Mouse (Mus musculus) liver, embryonic 15.5 days (tissue): ENCODE data around the gene S1pr3. TPM values are rescaled to one million over a fixed set of nuclear protein-coding genes. Genes with fewer than 3 reads are reported as not detected.

Experiments
- ATAC-seq: fragments of 200-750 bp; cut with Nextera tagmentation; 2 replicates; pipeline ENCODE4 v1.8.0; 2017; ENCODE audit warnings: moderate number of reproducible peaks, mild to moderate bottlenecking, moderate library complexity; ENCODE audit not compliant: insufficient read depth
- H3K27ac ChIP-seq: fragments of 300-500 bp; sonication (generic); replicated peaks from 2 replicates; pipeline ENCODE4 v1.5.1; 2015; ENCODE audit warnings: mild to moderate bottlenecking, inconsistent platforms
- H3K27me3 ChIP-seq: fragments of 300-500 bp; sonication (generic); 2 replicates; pipeline ENCODE4 v1.6.1; 2015; ENCODE audit warnings: mild to moderate bottlenecking, inconsistent platforms
- H3K36me3 ChIP-seq: fragments of 300-500 bp; sonication (generic); replicated peaks from 2 replicates; pipeline ENCODE4 v1.6.1; 2015; ENCODE audit warnings: moderate library complexity, mild to moderate bottlenecking, inconsistent platforms
- H3K4me1 ChIP-seq: fragments of 300-500 bp; sonication (generic); replicated peaks from 2 replicates; pipeline ENCODE4 v1.6.1; 2015; ENCODE audit warnings: inconsistent platforms
- H3K4me2 ChIP-seq: fragments of 300-500 bp; sonication (generic); 2 replicates; pipeline ENCODE4 v1.6.1; 2015; ENCODE audit warnings: moderate library complexity, mild to moderate bottlenecking, inconsistent platforms
- H3K4me3 ChIP-seq: fragments of 300-500 bp; sonication (generic); replicated peaks from 2 replicates; pipeline ENCODE4 v1.5.1; 2015; ENCODE audit warnings: mild to moderate bottlenecking, inconsistent platforms
- H3K9ac ChIP-seq: fragments of 300-500 bp; sonication (generic); 2 replicates; pipeline ENCODE4 v1.6.1; 2015; ENCODE audit warnings: moderate library complexity, mild to moderate bottlenecking, inconsistent platforms
- H3K9me3 ChIP-seq: fragments of 300-500 bp; sonication (generic); replicated peaks from 2 replicates; pipeline ENCODE4 v1.6.1; 2016; ENCODE audit warnings: inconsistent platforms
- WGBS: fragments of 180-500 bp; shearing (Covaris S2); methylation state at CpG from one replicate; pipeline ENCODE4 v1.1.7; 2015; ENCODE audit warnings: mixed read lengths; ENCODE audit not compliant: insufficient replicate concordance; 5-methylcytosine and 5-hydroxymethylcytosine counted together
- polyA plus RNA-seq: library from polyadenylated mRNA; unstranded; fragments of >200 nt; fragmentation: Nextera tagmentation; extraction: Ambion mirVana; gene quantifications from 2 replicates; pipeline ENCODE4 v1.2.1, GENCODE M21; 2015

The S1pr3 gene
- 1.5 and 1.7 TPM in 2 replicates for polyA plus RNA-seq

DNA sequence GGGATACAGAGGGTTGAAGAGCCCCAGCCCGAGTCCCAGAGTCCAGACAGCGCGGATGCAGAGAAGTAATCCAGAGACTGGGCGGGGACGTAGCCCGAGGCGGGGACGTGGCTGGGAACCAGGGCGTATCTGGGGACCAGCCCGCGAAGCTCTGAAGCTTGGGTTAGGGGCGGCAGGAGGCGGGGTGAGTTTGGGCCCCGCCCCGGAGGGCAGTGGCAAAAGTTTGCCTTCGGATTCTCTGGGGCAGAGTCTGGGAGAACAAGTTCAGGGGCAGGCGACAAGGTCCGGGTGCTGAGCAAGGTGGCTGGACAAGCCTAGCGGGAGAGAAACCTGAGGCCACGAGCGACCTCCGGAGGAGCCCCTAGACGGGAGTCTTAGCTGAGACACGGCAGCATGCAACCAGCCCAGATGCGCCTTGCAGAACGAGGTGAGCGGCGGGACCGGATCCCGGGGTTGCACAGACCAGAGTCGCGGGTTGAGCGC is at the start of gene S1pr3:
Gene S1pr3, plus strand, starts transcription at position 121 of the 483 bp plus-strand sequence.
- H3K9ac ChIP-seq = no peak within 1 kb of the TSS
- no peak for ATAC-seq
- H3K4me1 ChIP-seq = no peaks in the 10 kb centered on the region
- H3K4me2 ChIP-seq = peak within 1 kb of the TSS; percentile 53
- H3K36me3 ChIP-seq = no peaks in the 10 kb centered on the region
- H3K9me3 ChIP-seq = no peaks in the 10 kb centered on the region
- H3K27ac ChIP-seq = no peak within 1 kb of the TSS
- H3K27me3 ChIP-seq = peaks cover 49% of the 10 kb centered on the region
- peak within 1 kb of the TSS; percentile 27 for H3K4me3 ChIP-seq
- WGBS = under 1% methylated on average over 33 of the region's 33 CpGs

- no peak for ATAC-seq
- 39% methylated on average over 8 of the region's 8 CpGs for WGBS
- no peak overlapping the region for H3K4me3 ChIP-seq
- H3K9ac ChIP-seq = no peak overlapping the region
- no peaks in the 10 kb centered on the region for H3K27me3 ChIP-seq
- H3K9me3 ChIP-seq = no peaks in the 10 kb centered on the region
- no peaks in the 10 kb centered on the region for H3K4me1 ChIP-seq
- no peak overlapping the region for H3K4me2 ChIP-seq
- H3K27ac ChIP-seq = no peak overlapping the region
- no peaks in the 10 kb centered on the region for H3K36me3 ChIP-seq
Measured at GRCm38 (mm10) chr13:51360441-51360962, 47.9 kb upstream of the S1pr3 start.

GRCm38 (mm10) chr13:51363390-51363789 is 45.0 kb upstream of the S1pr3 start:
- H3K9me3 ChIP-seq = no peaks in the 10 kb centered on the region
- H3K27me3 ChIP-seq = no peaks in the 10 kb centered on the region
- no peaks in the 10 kb centered on the region for H3K36me3 ChIP-seq
- H3K4me2 ChIP-seq = no peak overlapping the region
- H3K27ac ChIP-seq = no peak overlapping the region
- WGBS = 74% methylated on average over 7 of the region's 7 CpGs
- no peak overlapping the region for H3K9ac ChIP-seq
- H3K4me1 ChIP-seq = no peaks in the 10 kb centered on the region
- no peak for ATAC-seq
- no peak overlapping the region for H3K4me3 ChIP-seq

DNA sequence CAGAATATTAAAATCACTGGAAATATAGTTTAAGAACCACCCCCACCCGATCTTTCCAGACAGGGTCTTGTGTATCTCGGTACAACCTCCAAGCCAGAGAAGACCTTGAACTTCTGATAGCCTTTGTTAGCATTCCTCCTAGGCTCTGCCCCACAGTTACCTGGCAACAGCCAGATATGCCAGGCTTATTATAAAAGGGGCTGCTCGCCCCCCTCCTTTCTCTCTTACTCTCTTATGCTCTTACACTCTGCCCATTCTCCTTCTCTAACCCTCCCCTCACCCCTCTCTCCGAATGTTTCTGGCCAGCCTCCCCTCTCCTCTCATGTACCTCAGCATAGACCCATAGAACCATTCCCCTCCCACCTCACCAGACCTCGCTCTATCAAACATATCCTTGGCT is 44.5 kb upstream of the S1pr3 start:
- no peak for ATAC-seq
- H3K9me3 ChIP-seq = no peaks in the 10 kb centered on the region
- H3K4me2 ChIP-seq = no peak overlapping the region
- H3K27me3 ChIP-seq = no peaks in the 10 kb centered on the region
- no peak overlapping the region for H3K4me3 ChIP-seq
- WGBS = 55% methylated on average over 5 of the region's 5 CpGs
- no peak overlapping the region for H3K27ac ChIP-seq
- H3K9ac ChIP-seq = no peak overlapping the region
- no peaks in the 10 kb centered on the region for H3K36me3 ChIP-seq
- H3K4me1 ChIP-seq = no peaks in the 10 kb centered on the region

GRCm38 (mm10) chr13:51365191-51365590 is 43.2 kb upstream of the S1pr3 start:
- Histone ChIP-seq H3K4me3 (no peak overlapping the region), H3K27me3 (no peaks in the 10 kb centered on the region), H3K9me3 (no peaks in the 10 kb centered on the region), H3K4me2 (no peak overlapping the region), H3K4me1 (no peaks in the 10 kb centered on the region), H3K27ac (no peak overlapping the region), H3K36me3 (no peaks in the 10 kb centered on the region), H3K9ac (no peak overlapping the region)
- no peak for ATAC-seq
- 43% methylated on average over 6 of the region's 6 CpGs for WGBS

GRCm38 (mm10) chr13:51368346-51368745 is 40.1 kb upstream of the S1pr3 start:
- Histone ChIP-seq H3K27ac (no peak overlapping the region), H3K4me2 (no peak overlapping the region)
- 63% methylated on average over 2 of the region's 2 CpGs for WGBS

GRCm38 (mm10) chr13:51369354-51369753 is 39.1 kb upstream of the S1pr3 start:
- no peaks in the 10 kb centered on the region for H3K27me3 ChIP-seq
- no peak overlapping the region for H3K27ac ChIP-seq
- H3K4me2 ChIP-seq = no peak overlapping the region
- no peaks in the 10 kb centered on the region for H3K9me3 ChIP-seq
- WGBS = 47% methylated on average over 3 of the region's 3 CpGs
- no peak overlapping the region for H3K4me3 ChIP-seq
- no peak for ATAC-seq
- H3K9ac ChIP-seq = no peak overlapping the region
- no peaks in the 10 kb centered on the region for H3K4me1 ChIP-seq
- no peaks in the 10 kb centered on the region for H3K36me3 ChIP-seq

More at GRCm38 (mm10) chr13:51368346-51368745, 40.1 kb upstream of the S1pr3 start:
- no peak overlapping the region for H3K9ac ChIP-seq
- no peaks in the 10 kb centered on the region for H3K9me3 ChIP-seq
- no peaks in the 10 kb centered on the region for H3K36me3 ChIP-seq
- no peak for ATAC-seq
- H3K4me1 ChIP-seq = no peaks in the 10 kb centered on the region
- no peaks in the 10 kb centered on the region for H3K27me3 ChIP-seq
- H3K4me3 ChIP-seq = no peak overlapping the region

GRCm38 (mm10) chr13:51373086-51373485 is 35.4 kb upstream of the S1pr3 start:
- Histone ChIP-seq H3K4me1 (no peaks in the 10 kb centered on the region), H3K36me3 (no peaks in the 10 kb centered on the region), H3K9ac (no peak overlapping the region), H3K4me2 (no peak overlapping the region), H3K27ac (no peak overlapping the region), H3K9me3 (no peaks in the 10 kb centered on the region), H3K27me3 (no peaks in the 10 kb centered on the region), H3K4me3 (no peak overlapping the region)
- no peak for ATAC-seq

- 69% methylated on average over 21 of the region's 21 CpGs for WGBS
- no peak for ATAC-seq
- no peaks in the 10 kb centered on the region for H3K27me3 ChIP-seq
- H3K9ac ChIP-seq = no peak overlapping the region
- no peaks in the 10 kb centered on the region; the same call in 1 of the 2 replicates for H3K4me1 ChIP-seq
- no peak overlapping the region for H3K4me2 ChIP-seq
- no peak overlapping the region for H3K4me3 ChIP-seq
- no peaks in the 10 kb centered on the region for H3K9me3 ChIP-seq
- no peak overlapping the region for H3K27ac ChIP-seq
- H3K36me3 ChIP-seq = no peaks in the 10 kb centered on the region
Measured at GRCm38 (mm10) chr13:51374026-51374807, 34.2 kb upstream of the S1pr3 start.

- no peaks in the 10 kb centered on the region for H3K27me3 ChIP-seq
- 26% methylated on average over 4 of the region's 4 CpGs for WGBS
- no peaks in the 10 kb centered on the region for H3K9me3 ChIP-seq
- H3K4me2 ChIP-seq = no peak overlapping the region
- H3K36me3 ChIP-seq = no peaks in the 10 kb centered on the region
- H3K27ac ChIP-seq = no peak overlapping the region
- no peak overlapping the region for H3K4me3 ChIP-seq
- no peak for ATAC-seq
- H3K4me1 ChIP-seq = no peaks in the 10 kb centered on the region; the same call in 1 of the 2 replicates
- H3K9ac ChIP-seq = no peak overlapping the region
Measured at GRCm38 (mm10) chr13:51378126-51378525, 30.3 kb upstream of the S1pr3 start.

DNA sequence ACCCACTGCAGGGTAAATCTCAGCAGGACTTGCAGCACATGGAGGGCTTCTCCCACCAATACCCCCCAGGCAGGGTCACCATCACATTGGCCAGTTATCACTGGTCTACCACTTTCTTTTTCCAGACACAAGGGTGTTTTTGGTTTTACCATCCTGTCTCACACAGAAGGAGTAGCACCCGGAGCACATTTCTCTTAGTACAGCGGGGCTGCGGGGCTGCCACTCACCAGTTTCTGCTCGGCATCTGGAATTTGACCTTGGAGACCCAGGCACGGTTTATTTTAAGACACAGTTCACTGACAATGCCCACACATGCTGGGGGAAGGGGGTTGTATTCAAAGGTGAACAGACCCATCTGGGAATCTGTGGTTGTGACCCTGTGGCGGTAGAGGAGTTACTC is 28.8 kb upstream of the S1pr3 start:
- Histone ChIP-seq H3K9ac (no peak overlapping the region), H3K4me3 (no peak overlapping the region), H3K27ac (no peak overlapping the region), H3K9me3 (no peaks in the 10 kb centered on the region), H3K4me1 (no peaks in the 10 kb centered on the region; the same call in 1 of the 2 replicates), H3K4me2 (no peak overlapping the region), H3K27me3 (no peaks in the 10 kb centered on the region), H3K36me3 (no peaks in the 10 kb centered on the region)
- WGBS = 54% methylated on average over 6 of the region's 6 CpGs
- no peak for ATAC-seq
